Mouse (Mus musculus) embryo, embryonic 9.5 days (tissue): ENCODE data around the gene Stk40.
A peak's percentile ranks its signal among the peaks of the same experiment; 100 is the strongest.

Experiments used
- DNase-seq: peaks from one replicate; pipeline ENCODE4 v3.0.0-alpha.2; 2017; ENCODE audit errors: extremely low spot score

Gene Stk40

GRCm38 (mm10) chr4:126097711-126098253 is 6.0 kb upstream of the Stk40 start:
- no peak for DNase-seq

DNA sequence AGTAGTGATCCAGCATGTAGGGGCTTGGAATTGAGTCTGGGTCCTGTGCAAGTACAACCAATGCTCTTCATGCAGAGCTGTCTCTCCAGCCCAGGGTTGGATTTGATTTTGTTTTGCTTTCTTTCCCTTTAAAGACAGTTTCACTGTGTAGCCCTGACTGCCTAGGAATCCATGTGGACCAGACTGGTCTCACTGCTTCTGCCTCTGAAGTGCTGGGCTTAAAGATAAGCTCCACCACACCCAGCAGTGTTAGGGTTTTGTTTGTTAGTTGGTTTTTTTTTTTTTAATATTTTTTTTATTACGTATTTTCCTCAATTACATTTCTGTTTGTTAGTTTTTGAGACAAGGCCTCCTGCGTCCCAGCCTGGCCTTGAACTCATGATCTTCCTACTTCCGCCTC is 4.4 kb upstream of the Stk40 start:
- no peak for DNase-seq

- no peak for DNase-seq
Measured at GRCm38 (mm10) chr4:126100764-126101163, 3.0 kb upstream of the Stk40 start.

GRCm38 (mm10) chr4:126102061-126102841 is 1.5 kb upstream of the Stk40 start:
- peak; percentile 14 for DNase-seq

DNA sequence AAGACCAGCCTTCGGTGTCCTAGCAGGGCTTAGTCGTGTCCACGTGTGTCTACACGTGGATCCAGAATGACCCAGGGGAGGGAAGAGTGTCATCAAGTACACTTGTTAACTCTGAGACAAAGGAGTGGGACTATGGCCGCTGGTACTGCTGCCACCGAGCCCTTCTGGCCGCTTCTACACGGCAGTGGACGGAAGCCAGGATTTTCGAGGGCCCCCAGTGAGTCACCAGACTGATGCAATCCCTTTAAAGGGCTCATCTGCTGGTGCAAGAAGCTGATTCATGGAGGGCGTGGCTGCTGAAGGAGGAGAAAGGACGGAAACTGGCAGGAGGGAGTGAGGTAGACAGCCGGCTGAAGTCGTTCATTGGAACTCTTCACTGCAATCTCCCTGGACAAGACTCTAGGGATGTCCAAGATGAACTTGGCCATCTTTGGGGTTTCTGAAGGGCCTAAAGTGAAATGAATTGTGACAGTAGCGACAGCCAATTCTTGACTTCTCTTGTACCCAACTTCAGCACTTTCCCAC is 638 bp upstream of the Stk40 start:
- DNase-seq = peak; percentile 72

GRCm38 (mm10) chr4:126104261-126105075 is 711 bp downstream of the Stk40 start:
- no peak for DNase-seq

GRCm38 (mm10) chr4:126105131-126105783 is 1.5 kb downstream of the Stk40 start:
- no peak for DNase-seq

DNA sequence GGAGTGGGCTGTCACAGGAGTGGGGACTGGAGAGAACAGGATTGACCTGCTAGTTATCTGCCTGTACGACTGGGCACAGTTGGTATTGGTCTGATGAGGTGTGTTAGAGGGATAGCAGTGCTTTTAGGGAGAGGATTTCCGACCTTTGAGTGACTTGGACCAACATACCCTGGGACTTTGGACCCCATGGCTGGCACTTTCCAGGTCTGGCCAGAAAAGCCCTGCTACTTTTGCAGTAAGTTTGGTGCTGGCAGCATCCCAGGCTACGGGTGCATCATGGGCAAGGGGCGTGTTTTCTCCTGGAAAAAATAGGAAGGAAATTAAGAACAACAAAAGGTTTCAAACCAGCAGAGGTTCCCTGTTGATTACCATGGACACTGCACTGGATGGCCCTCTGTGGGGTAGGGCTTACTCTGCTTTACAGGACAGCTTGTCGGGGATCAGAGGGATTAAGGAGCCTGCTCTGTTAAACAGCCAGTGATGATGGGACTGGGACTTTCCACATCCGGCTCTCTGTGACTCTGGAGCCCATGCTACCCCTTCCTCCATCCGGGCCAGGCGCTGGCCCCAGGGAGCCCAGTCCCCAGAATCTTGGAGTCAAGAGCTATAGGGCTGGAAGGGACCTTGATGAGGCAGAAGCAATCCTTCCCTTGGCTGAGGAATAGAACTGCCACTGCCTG is 4.4 kb downstream of the Stk40 start:
- no peak for DNase-seq

GRCm38 (mm10) chr4:126109613-126110373 is 6.0 kb downstream of the Stk40 start:
- DNase-seq = no peak

DNA sequence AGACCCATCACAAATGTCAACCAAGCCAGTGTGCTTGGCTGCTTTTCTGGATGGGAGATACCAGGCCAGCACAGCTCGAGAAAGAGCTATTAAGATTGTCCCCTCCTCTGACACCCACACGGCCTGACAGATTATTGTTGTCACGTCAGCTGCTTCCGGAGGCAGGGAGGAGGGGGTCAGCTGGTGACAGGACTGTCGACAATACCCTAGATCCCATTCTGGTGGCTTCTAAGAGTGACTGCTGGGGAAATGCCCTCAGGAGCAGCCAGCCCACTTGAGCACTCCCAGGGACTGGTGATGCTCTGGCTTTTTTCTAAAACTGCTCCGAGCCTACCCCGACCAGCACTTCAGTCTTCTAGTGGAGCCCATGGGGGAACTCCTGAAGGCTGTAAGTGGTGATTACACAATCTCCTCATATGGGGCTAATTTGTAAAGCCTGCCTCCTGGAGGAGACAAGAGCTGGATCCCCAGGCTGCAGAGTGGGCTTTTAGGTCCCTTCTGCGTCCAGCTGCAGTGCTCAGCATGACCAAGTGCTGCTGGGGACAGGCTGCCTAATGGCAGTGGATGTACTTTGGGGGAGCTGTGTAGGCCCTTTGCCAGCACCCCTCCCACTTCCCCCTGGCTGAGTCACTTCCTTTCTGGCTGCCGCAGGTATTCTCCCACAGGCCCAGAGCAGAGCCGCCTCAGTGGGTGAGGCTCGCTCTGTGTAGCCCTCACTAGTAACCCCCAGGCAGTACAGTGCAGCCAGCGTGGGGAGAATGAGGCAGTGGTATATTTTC is 6.8 kb downstream of the Stk40 start:
- peak; percentile 19 for DNase-seq

DNA sequence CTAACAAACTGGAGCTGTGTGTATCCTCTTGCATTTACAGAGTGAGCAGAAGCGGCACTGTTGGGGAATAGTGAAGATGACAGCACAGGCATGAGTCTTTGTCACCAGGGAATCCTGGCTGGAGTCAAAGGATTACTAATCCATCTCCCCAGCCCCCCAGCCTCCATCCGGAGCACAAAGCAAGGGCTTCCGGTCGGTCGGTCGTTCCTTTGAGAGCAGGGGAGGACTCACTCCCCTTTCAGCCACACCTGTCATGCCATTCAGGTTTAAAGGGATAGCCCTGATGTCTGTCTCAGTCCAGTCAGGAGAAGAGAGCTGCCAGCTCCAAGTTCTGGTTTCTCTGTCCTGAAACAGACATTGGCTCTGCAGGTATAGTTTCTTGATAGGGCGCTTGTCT is 7.4 kb downstream of the Stk40 start:
- no peak for DNase-seq

GRCm38 (mm10) chr4:126113243-126113642 is 9.5 kb downstream of the Stk40 start:
- DNase-seq = no peak

- DNase-seq = peak; percentile 45
Measured at GRCm38 (mm10) chr4:126113943-126114342, 10.2 kb downstream of the Stk40 start.

DNA sequence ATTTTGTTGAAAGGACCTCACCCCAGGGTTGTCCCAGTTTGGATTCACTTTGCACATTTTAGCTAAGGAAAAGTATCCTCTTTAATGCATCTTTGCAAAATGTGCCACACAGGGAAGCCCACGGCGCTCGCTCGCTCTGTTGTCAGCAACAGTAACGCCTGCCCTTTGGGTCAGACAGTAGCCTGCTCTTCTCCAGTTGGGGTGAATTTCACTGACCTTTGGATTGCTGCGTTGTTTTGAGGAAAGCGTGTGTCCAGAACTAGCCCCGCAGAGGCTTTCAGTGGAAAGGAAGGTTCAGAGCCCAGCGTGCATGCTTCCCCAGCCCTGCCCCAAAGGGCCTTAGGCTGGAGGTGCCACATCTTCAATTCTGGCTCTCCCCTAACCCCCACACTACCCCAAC is 11.7 kb downstream of the Stk40 start:
- no peak for DNase-seq

GRCm38 (mm10) chr4:126115871-126116521 is 12.2 kb downstream of the Stk40 start:
- DNase-seq = no peak

DNA sequence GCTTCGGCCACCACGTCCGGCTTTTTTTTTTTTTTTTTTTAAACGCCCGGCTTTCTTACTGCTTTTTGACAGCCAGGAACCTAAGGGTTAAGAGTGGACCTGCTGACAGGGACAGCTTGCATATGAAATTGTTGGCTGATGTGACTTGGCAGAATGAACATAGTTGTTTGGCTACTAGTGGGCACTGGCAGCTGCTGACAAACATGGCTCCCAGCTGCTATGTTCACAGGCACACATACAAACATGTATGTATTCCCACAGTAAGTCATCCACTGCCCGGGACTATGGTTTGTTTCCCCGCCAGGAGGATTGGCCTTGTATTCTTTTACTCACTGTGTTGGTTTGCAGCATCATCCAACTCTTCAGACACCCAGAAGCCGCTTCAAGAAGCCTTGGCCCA is 13.4 kb downstream of the Stk40 start:
- no peak for DNase-seq

DNA sequence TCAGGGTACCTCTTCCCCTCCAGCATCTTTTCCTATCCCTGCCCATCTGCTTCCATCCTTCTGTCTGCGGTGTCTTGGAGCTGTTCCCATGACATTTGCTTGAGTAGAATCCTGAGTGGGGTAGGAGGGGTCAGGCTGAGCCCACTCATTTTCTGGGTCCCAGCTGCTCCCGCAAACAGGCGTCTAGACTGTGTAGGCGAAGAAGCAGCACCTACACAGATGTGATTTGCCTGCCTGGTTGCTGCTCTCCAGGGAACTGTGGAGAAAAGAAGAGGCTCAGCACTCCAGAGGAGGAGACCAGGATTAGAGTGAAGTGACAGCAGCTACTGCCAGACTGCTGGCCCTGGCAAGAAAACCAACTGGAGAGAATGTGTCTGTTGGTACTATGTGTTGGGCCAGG is 14.9 kb downstream of the Stk40 start:
- DNase-seq = no peak

DNA sequence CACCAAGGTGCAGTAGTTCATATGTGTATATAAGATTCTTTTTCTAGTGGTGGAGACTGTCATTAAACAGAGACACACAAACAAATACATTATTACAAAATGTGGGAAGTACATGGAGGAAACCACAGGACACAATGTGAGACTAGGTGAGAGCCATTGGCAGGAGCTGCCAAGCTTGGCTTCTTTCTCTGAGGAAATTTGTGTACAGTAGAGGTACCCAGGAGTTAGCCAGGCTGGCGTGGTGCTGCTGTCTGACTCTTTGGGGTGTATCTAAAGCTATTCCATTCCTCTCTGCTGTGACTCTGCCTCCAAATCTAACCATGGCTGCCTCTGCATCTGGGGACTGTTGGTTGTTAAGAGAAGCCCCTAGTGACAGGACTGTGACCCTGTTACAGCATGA is 15.3 kb downstream of the Stk40 start:
- no peak for DNase-seq

DNA sequence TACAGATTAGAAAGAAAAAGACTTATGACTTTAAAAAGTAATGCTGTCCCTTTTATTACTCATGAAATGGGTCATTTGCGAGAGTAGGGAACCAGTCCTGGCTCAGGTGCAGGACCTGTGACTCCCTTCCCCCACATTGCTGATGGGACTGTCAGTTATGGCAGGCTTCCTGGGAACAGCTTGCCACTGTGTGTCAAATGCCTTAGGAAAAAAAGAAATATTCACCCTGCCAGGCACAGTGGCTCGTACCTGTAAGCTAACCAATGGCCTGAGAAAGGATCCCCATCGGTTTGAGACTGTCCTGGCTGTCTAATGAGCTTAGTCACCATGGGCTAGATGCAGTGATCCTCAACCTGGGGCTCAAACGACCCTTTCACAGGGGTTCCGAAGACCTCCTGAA is 16.3 kb downstream of the Stk40 start:
- no peak for DNase-seq
